Mouse (Mus musculus) liver, embryonic 16.5 days (tissue): ENCODE results near the gene Gstm7. TPM values are rescaled to one million over a fixed set of nuclear protein-coding genes. Genes with fewer than 3 reads are reported as not detected.

Experiments
- ATAC-seq: fragments of 200-750 bp; cut with Nextera tagmentation; 2 replicates; pipeline ENCODE4 v1.8.0; 2017; ENCODE audit warnings: low read depth, mild to moderate bottlenecking, moderate number of reproducible peaks, moderate library complexity
- H3K27ac ChIP-seq: fragments of 300-500 bp; sonication (generic); 2 replicates; pipeline ENCODE4 v1.5.1; 2014; ENCODE audit warnings: mild to moderate bottlenecking, low read length
- H3K27me3 ChIP-seq: fragments of 300-500 bp; sonication (generic); 2 replicates; pipeline ENCODE4 v1.6.1; 2014; ENCODE audit warnings: low read depth, low read length, mixed read lengths; ENCODE audit not compliant: control insufficient read depth, insufficient read depth
- H3K36me3 ChIP-seq: fragments of 300-500 bp; sonication (generic); 2 replicates; pipeline ENCODE4 v1.6.1; 2014; ENCODE audit warnings: mild to moderate bottlenecking; ENCODE audit not compliant: control insufficient read depth, insufficient read depth
- H3K4me1 ChIP-seq: fragments of 300-500 bp; sonication (generic); 2 replicates; pipeline ENCODE4 v1.6.1; 2014; ENCODE audit warnings: low read depth, low read length, mixed read lengths; ENCODE audit not compliant: control insufficient read depth
- H3K4me2 ChIP-seq: fragments of 300-500 bp; sonication (generic); 2 replicates; pipeline ENCODE4 v1.6.1; 2014; ENCODE audit warnings: low read depth, low read length, mixed read lengths
- H3K4me3 ChIP-seq: fragments of 300-500 bp; sonication (generic); 2 replicates; pipeline ENCODE4 v1.5.1; 2014; ENCODE audit warnings: low read depth, mild to moderate bottlenecking, low read length
- H3K9ac ChIP-seq: fragments of 300-500 bp; sonication (generic); 2 replicates; pipeline ENCODE4 v1.6.1; 2014; ENCODE audit warnings: low read depth, low read length
- H3K9me3 ChIP-seq: fragments of 300-500 bp; sonication (generic); replicated peaks from 2 replicates; pipeline ENCODE4 v1.6.1; 2016; ENCODE audit warnings: low read length; ENCODE audit not compliant: control insufficient read depth
- WGBS: fragments of 180-500 bp; shearing (Covaris S2); extraction: QIAGEN DNeasy Blood & Tissue Kit; methylation state at CpG from one replicate; pipeline ENCODE4 v1.1.7; 2014; ENCODE audit not compliant: insufficient replicate concordance; 5-methylcytosine and 5-hydroxymethylcytosine counted together
- polyA plus RNA-seq: library from polyadenylated mRNA; unstranded; fragments of >200 nt; fragmentation: Nextera tagmentation; extraction: Ambion mirVana; gene quantifications from 2 replicates; pipeline ENCODE4 v1.2.1, GENCODE M21; 2015

Gene Gstm7
- polyA plus RNA-seq, 1 experiment from 2014 or later, result 52.6 TPM

GRCm38 (mm10) chr3:107929243-107929642 lies 2.4 kb downstream of the Gstm7 start:
- Histone ChIP-seq H3K4me3 (no peak overlapping the region), H3K9ac (no peak overlapping the region), H3K9me3 (no peaks in the 10 kb centered on the region), H3K4me2 (no peak overlapping the region), H3K36me3 (no peaks in the 10 kb centered on the region), H3K4me1 (no peaks in the 10 kb centered on the region; the same call in 1 of the 2 replicates), H3K27ac (no peak overlapping the region), H3K27me3 (no peaks in the 10 kb centered on the region)
- no peak for ATAC-seq
- 66% methylated on average over 4 of the region's 4 CpGs for WGBS

- H3K9me3 ChIP-seq, result no peaks in the 10 kb centered on the region
- 72% methylated on average over 11 of the region's 11 CpGs for WGBS
- ATAC-seq, result no peak
- no peaks in the 10 kb centered on the region for H3K27me3 ChIP-seq
- H3K4me2 ChIP-seq, result no peak overlapping the region
- H3K36me3 ChIP-seq, result no peaks in the 10 kb centered on the region
- no peak overlapping the region for H3K27ac ChIP-seq
- no peaks in the 10 kb centered on the region; the same call in 1 of the 2 replicates for H3K4me1 ChIP-seq
- H3K9ac ChIP-seq, result no peak overlapping the region
- H3K4me3 ChIP-seq, result no peak overlapping the region
These were observed 2.9 kb downstream of the Gstm7 start for GRCm38 (mm10) chr3:107928691-107929090.

- H3K9ac ChIP-seq, result no peak overlapping the region
- H3K4me1 ChIP-seq, result no peaks in the 10 kb centered on the region; the same call in 1 of the 2 replicates
- no peak overlapping the region for H3K4me2 ChIP-seq
- 73% methylated on average over 3 of the region's 3 CpGs for WGBS
- H3K9me3 ChIP-seq, result no peaks in the 10 kb centered on the region
- H3K4me3 ChIP-seq, result no peak overlapping the region
- no peaks in the 10 kb centered on the region for H3K36me3 ChIP-seq
- ATAC-seq, result no peak
- no peak overlapping the region for H3K27ac ChIP-seq
- H3K27me3 ChIP-seq, result no peaks in the 10 kb centered on the region
These were observed 3.8 kb downstream of the Gstm7 start for GRCm38 (mm10) chr3:107927841-107928240.

- H3K4me3 ChIP-seq, result no peak overlapping the region
- no peak overlapping the region for H3K9ac ChIP-seq
- H3K9me3 ChIP-seq, result no peaks in the 10 kb centered on the region
- no peak for ATAC-seq
- 64% methylated on average over 3 of the region's 3 CpGs for WGBS
- H3K36me3 ChIP-seq, result no peaks in the 10 kb centered on the region
- H3K4me1 ChIP-seq, result no peaks in the 10 kb centered on the region
- H3K27ac ChIP-seq, result no peak overlapping the region
- no peak overlapping the region for H3K4me2 ChIP-seq
- H3K27me3 ChIP-seq, result no peaks in the 10 kb centered on the region
These were observed 6.3 kb downstream of the Gstm7 start for GRCm38 (mm10) chr3:107925335-107925734.

GRCm38 (mm10) chr3:107920348-107920747 lies 11.3 kb downstream of the Gstm7 start:
- Histone ChIP-seq H3K4me2 (no peak overlapping the region), H3K9ac (no peak overlapping the region), H3K4me1 (no peaks in the 10 kb centered on the region), H3K9me3 (no peaks in the 10 kb centered on the region), H3K36me3 (no peaks in the 10 kb centered on the region), H3K4me3 (no peak overlapping the region), H3K27ac (no peak overlapping the region), H3K27me3 (no peaks in the 10 kb centered on the region; the same call in 1 of the 2 replicates)
- no peak for ATAC-seq
- WGBS, result 74% methylated on average over 5 of the region's 5 CpGs

- Histone ChIP-seq H3K4me3 (no peak overlapping the region), H3K9ac (no peak overlapping the region), H3K36me3 (no peaks in the 10 kb centered on the region), H3K27me3 (no peaks in the 10 kb centered on the region; the same call in 1 of the 2 replicates), H3K9me3 (no peaks in the 10 kb centered on the region), H3K4me2 (no peak overlapping the region), H3K27ac (no peak overlapping the region), H3K4me1 (no peaks in the 10 kb centered on the region)
- ATAC-seq, result no peak
- 47% methylated on average over 7 of the region's 7 CpGs for WGBS
These were observed 13.7 kb downstream of the Gstm7 start for GRCm38 (mm10) chr3:107917783-107918408.

- Histone ChIP-seq H3K36me3 (no peaks in the 10 kb centered on the region), H3K27me3 (no peaks in the 10 kb centered on the region; the same call in 1 of the 2 replicates), H3K4me2 (no peak overlapping the region), H3K9me3 (no peaks in the 10 kb centered on the region), H3K4me1 (peaks cover 2% of the 10 kb centered on the region; the same call in 1 of the 2 replicates), H3K9ac (no peak overlapping the region), H3K27ac (no peak overlapping the region), H3K4me3 (no peak overlapping the region)
- WGBS, result 73% methylated on average over 3 of the region's 3 CpGs
- ATAC-seq, result no peak
These were observed 14.5 kb downstream of the Gstm7 start for GRCm38 (mm10) chr3:107917097-107917496.

- H3K36me3 ChIP-seq, result no peaks in the 10 kb centered on the region
- peaks cover 2% of the 10 kb centered on the region; the same call in 1 of the 2 replicates for H3K4me1 ChIP-seq
- H3K9ac ChIP-seq, result no peak overlapping the region
- WGBS, result 72% methylated on average over 15 of the region's 15 CpGs
- H3K4me2 ChIP-seq, result no peak overlapping the region
- no peaks in the 10 kb centered on the region for H3K9me3 ChIP-seq
- no peak overlapping the region for H3K4me3 ChIP-seq
- no peak overlapping the region for H3K27ac ChIP-seq
- no peak for ATAC-seq
- H3K27me3 ChIP-seq, result no peaks in the 10 kb centered on the region; the same call in 1 of the 2 replicates
These were observed 14.9 kb downstream of the Gstm7 start for GRCm38 (mm10) chr3:107916674-107917073.

- Histone ChIP-seq H3K27ac (no peak overlapping the region), H3K9me3 (no peaks in the 10 kb centered on the region), H3K27me3 (no peaks in the 10 kb centered on the region), H3K4me2 (no peak overlapping the region), H3K4me1 (peaks cover 4% of the 10 kb centered on the region; the same call in 1 of the 2 replicates), H3K36me3 (no peaks in the 10 kb centered on the region), H3K4me3 (no peak overlapping the region), H3K9ac (no peak overlapping the region)
- WGBS, result 20% methylated on average over 6 of the region's 6 CpGs
- ATAC-seq, result peak; percentile 41
These were observed 25.7 kb downstream of the Gstm7 start for GRCm38 (mm10) chr3:107905942-107906341.
